Mouse (Mus musculus): Measurements from ENCODE around the gene Gtf3c5.

The Gtf3c5 gene

GRCm38 (mm10) chr2:28569903-28570302 lies 13.6 kb downstream of the Gtf3c5 start:
- no peak for DNase-seq

DNA sequence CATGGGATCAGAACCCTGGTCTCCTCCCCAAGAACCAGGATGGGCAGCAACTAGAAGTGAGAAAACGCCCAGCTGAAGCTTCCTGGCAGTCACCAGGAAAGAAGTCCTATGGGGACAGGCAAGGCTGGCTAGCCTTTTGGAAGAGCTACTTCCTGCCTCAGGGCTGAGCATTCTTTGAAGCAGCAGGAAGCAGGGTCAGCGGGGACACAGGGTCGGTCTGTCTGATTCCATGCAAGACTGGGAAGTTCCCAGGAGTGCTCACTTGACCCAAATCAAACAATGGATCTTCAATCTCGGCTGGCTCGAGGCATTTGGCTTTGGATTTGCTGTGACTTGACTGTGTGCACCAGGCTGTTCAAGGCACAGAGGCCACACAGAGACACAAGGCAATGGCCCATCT lies 17.0 kb downstream of the Gtf3c5 start:
- DNase-seq = no peak

- DNase-seq = no peak
These were observed 19.2 kb downstream of the Gtf3c5 start for GRCm38 (mm10) chr2:28564380-28564779.

- peak; percentile 45 to 62 for DNase-seq
These were observed 19.7 kb downstream of the Gtf3c5 start for GRCm38 (mm10) chr2:28563830-28564229.

- peak in 1 of 2 experiments; percentile 40 for DNase-seq
These were observed 20.2 kb downstream of the Gtf3c5 start, which contains the start of gene Cel for GRCm38 (mm10) chr2:28563303-28563702. Cel (minus strand) TSS chr2:28563403.

GRCm38 (mm10) chr2:28557452-28557851 lies 26.1 kb downstream of the Gtf3c5 start:
- DNase-seq = no peak

- DNase-seq = peak; percentile 39 to 40
These were observed 31.2 kb downstream of the Gtf3c5 start for GRCm38 (mm10) chr2:28552301-28552700.

DNA sequence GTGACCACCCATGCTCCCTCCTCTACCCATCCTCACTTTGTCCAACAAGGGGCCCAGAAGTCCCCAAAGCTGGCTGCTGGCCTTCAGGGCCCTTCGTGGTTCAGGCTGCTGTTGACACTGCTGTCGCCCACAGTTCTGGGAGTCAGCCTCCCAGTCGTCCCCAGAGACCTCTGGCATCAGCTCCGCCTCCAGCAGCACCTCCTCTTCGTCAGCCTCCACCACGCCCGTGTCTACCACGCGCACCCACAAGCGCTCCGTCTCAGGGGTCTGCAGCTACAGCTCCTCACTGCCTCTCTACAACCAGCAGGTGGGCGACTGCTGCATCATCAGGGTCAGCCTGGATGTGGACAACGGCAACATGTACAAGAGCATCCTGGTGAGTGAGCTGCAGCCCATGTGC lies 34.4 kb downstream of the Gtf3c5 start:
- DNase-seq = peak in 1 of 2 experiments; percentile 40

DNA sequence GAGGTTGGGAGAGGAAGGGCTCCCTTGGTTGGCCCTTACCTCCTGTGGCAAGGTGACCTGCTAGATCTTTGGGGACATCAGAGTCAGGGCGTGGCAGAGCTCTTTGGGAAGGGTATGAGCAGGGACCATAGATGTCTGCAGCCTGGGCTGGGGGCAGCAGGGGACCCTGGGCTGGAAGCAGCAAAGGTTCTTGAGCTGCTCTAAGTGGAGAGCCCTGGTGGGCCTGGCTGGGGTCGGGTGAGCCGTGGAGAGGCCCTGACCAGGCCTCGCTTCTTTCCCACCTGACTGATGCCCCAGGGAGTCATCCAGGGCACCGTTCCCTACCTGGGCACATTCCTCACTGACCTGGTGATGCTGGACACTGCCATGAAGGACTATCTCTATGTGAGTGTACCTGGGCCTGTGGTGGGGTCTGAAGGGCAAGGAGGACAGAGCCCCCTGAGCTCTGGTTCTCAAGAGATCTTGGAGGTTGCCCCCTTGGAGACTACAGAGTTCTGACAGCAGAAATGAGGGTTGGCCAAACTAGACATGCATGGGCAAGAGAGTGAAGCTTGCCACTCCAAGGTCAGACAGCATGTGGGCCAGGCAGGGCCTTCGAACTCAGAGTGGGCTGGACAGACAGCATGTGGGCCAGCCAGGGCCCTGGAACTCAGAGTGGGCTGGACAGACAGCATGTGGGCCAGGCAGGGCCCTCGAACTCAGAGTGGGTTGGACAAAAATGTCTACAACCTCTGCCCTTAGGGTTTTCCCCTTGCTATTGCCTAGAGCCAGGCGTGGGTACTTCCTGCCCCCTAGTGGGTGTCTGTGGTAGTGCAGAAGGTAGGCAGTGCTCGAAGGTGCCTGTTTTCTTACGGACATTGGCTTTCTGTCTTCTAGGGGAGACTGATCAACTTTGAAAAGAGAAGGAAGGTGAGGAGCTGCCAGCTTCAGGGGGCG lies 36.0 kb downstream of the Gtf3c5 start:
- DNase-seq = peak; percentile 91 to 92

GRCm38 (mm10) chr2:28546560-28546959 lies 37.0 kb downstream of the Gtf3c5 start:
- peak in 1 of 2 experiments; percentile 46 for DNase-seq

- DNase-seq = peak; percentile 73 to 74
These were observed 37.6 kb downstream of the Gtf3c5 start for GRCm38 (mm10) chr2:28545976-28546375.

DNA sequence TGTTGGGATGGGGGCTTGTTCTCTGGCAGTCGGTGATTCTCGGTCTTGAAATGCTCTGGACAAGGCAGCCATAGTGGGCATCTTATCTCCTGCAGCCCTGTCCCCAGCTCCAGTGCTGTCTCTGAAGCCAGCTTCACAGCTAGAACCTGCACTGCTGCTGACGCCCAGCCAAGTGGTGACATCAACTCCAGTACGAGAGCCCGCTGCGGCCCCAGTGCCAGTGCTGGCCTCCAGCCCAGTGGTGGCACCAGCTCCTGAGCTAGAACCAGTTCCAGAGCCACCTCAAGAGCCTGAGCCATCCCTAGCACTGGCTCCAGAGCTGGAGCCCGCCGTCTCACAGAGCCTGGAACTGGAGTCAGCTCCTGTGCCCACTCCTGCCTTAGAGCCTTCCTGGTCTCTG lies 39.7 kb downstream of the Gtf3c5 start:
- DNase-seq = peak; percentile 97 to 98

- no peak for DNase-seq
These were observed 42.8 kb downstream of the Gtf3c5 start for GRCm38 (mm10) chr2:28540587-28541227.

- DNase-seq = peak in 1 of 2 experiments; percentile 22
These were observed 43.6 kb downstream of the Gtf3c5 start for GRCm38 (mm10) chr2:28539949-28540348.

GRCm38 (mm10) chr2:28539206-28539605 lies 44.3 kb downstream of the Gtf3c5 start:
- DNase-seq = peak; percentile 57 to 71

DNA sequence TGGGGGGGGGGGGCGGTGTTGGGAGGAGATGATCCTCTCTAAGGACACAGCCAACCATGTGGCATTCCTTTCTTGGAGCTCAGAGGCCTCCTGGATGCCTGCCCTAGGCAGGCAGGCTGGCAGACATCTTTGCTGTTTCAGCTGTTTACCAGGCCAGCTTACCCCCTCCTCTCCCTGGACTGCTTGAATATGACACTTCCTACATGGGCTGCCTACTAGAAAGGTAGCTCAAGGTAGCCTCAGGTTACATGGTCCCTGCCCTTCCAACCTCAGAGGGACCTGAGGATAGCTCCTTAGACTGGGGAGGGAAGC lies 44.8 kb downstream of the Gtf3c5 start:
- DNase-seq = peak; percentile 59 to 70

GRCm38 (mm10) chr2:28537995-28538816 lies 45.3 kb downstream of the Gtf3c5 start:
- peak; percentile 30 to 46 for DNase-seq

GRCm38 (mm10) chr2:28537634-28537920 lies 46.0 kb downstream of the Gtf3c5 start:
- peak; percentile 43 to 44 for DNase-seq

DNA sequence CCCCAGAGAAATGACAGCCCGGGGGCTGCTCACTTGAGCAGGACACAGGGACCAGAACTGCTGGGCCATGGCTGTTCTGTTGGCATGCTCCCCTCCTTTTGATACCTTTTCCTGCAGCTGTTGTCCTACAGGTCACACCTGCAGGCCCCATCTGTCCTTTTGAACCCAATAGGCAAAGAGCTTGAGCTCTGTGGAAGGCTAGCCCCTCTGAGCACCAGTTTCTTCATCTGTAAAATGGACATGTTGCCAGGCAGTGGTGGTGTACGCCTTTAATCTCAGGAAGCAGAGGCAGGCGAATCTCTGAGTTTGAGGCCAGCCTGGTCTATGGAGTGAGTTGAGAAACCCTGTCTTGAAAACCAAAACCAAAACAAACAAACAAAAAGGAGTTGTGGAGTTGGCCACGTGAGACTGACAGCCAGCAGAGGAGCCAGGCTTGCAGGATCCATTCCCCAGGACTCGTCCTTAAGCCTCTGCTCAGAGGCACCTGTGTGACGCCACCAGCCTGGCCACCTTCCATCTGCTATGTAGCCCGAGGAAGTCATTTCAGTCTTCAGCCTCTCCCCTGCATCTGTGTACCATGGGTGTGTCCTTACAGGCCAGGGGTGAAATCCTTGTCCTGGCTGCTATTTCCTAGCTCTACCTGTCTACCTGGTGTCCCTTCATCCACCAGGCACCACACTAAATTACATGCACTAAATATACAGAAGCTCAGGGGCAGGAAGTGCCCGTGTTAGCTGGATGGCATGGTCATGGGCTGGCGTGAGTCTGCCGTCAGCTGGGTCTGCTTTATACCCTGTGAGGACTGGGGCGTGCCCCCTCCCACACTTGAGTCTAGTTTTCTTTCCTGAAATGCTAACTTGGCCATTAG lies 46.6 kb downstream of the Gtf3c5 start:
- peak; percentile 44 to 68 for DNase-seq

GRCm38 (mm10) chr2:28536166-28536565 lies 47.4 kb downstream of the Gtf3c5 start:
- peak; percentile 60 to 63 for DNase-seq

DNA sequence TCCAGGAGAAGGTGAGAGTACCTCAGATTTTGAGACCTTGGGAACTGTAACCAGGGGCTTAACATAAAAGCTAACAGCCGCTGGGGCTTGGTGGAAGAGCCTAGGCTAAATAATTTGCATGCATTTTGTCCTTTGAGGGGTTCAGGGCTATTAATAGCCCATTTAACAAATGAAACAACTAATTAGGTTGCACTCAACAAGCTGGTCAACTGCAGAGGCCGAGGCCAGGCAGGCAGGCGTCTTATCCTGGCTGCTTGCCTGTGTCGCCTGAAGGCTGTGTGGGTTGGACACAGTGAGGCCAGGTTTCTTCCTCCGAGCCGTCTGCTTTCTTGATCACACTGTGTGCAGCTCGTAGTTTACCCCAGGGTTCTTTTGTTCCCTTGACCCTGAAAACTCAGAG lies 47.9 kb downstream of the Gtf3c5 start:
- DNase-seq = peak; percentile 83 to 90

GRCm38 (mm10) chr2:28535263-28535540 lies 48.3 kb downstream of the Gtf3c5 start:
- DNase-seq = peak; percentile 82 to 83

All from cerebellum, postnatal 25 days (tissue).